Mouse (Mus musculus): ENCODE results near the gene 7420426K07Rik. TPM values are rescaled to one million over a fixed set of nuclear protein-coding genes. Genes with fewer than 3 reads are reported as not detected.

The 7420426K07Rik gene
- polyA plus RNA-seq (2016; fragmentation: Nextera tagmentation; extraction: Ambion mirVana), result not detected in 2 replicates

DNA sequence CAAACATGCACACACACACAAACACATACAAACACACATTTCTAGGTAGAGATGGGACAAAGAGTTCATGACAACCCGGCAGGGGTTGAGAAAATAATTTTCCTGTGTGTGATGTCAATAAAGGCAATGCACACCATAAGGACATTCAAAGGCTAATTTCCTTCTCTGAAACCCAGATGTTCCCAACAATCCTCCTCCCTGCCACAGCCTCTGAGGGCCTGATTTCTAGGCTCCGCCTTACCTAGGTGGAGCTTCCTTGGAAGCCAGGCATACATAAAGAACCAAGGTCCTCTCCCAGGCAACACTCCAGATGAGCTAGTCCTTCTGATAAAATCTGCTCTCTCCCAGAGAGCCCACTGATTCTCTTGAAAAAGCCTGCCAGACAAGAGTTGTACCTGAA is at the start of gene 7420426K07Rik:
TSS of gene 7420426K07Rik (plus strand) at position 301 of the 400 bp plus-strand sequence.
- Histone ChIP-seq H3K4me3 (no peak within 1 kb of the TSS), H3K4me1 (no peaks in the 10 kb centered on the region), H3K36me3 (replicated peaks) (no peaks in the 10 kb centered on the region), H3K27ac (replicated peaks) (no peak within 1 kb of the TSS), H3K9me3 (peaks cover 1% of the 10 kb centered on the region; the same call in 1 of the 2 replicates), H3K27me3 (replicated peaks; ENCODE audit: low read depth, poor library complexity, severe bottlenecking) (no peaks in the 10 kb centered on the region)
- no peak for DNase-seq (ENCODE audit: low spot score)
- WGBS, result 90% methylated on average over 2 of the region's 2 CpGs

DNA sequence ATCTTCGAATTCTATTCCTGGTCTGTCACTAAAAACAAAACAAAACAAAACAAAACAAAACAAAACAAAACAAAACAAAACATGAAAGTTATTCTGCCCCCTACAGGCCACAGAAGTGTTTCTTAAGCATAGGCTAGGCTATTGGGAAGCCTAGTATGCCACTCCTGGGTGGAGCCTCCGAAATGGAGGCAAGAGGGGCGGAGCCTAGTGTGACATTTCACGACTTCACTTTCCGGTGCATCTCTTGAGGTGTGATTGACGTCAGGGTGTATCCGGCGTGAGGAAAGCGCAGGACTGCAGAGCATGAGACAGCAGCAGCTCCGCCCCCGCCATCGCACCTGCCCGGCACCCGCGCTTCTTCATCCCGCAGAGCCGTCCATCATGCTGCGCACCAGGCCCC is 46.7 kb upstream of the 7420426K07Rik start, which contains the start of gene Prr23a2:
TSS of gene Prr23a2 (plus strand) at position 285 of the 400 bp plus-strand sequence.
- H3K4me3 ChIP-seq, result no peak within 1 kb of the TSS
- H3K27me3 ChIP-seq (replicated peaks; ENCODE audit: low read depth, poor library complexity, severe bottlenecking), result no peaks in the 10 kb centered on the region
- peaks cover 5% of the 10 kb centered on the region; the same call in 1 of the 2 replicates for H3K9me3 ChIP-seq
- no peak within 1 kb of the TSS for H3K27ac ChIP-seq (replicated peaks)
- no peak for DNase-seq (ENCODE audit: low spot score)
- no peaks in the 10 kb centered on the region for H3K4me1 ChIP-seq
- H3K36me3 ChIP-seq (replicated peaks), result no peaks in the 10 kb centered on the region
- 76% methylated on average over 18 of the region's 18 CpGs for WGBS

DNA sequence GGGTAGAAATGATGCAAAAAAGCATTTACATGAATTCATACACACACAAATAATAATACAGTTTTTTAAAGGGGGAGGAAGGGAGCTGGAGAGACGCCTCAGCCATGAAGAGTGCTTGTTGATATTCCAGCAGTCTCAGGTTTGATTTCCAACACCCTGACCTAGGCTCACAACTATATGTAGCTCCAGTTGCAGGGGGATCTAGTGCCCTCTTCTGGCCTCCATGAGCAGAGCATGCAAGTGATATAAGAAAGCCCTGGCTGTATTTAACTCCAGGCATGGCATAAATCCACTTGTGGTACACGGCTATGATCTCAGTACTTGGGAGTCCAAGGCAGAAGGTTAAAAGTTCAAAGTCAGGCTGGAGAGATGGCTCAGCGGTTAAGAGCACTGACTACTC is 39.5 kb upstream of the 7420426K07Rik start:
- 0 out of 2 replicates have a peak, but pooled peaks cover 7% of the 10 kb centered on the region for H3K9me3 ChIP-seq
- no peak overlapping the region for H3K4me3 ChIP-seq
- H3K36me3 ChIP-seq (replicated peaks), result no peaks in the 10 kb centered on the region
- DNase-seq (ENCODE audit: low spot score), result no peak
- 72% methylated on average over 3 of the region's 3 CpGs for WGBS
- no peak overlapping the region for H3K27ac ChIP-seq (replicated peaks)
- H3K4me1 ChIP-seq, result peaks cover 3% of the 10 kb centered on the region; the same call in 1 of the 2 replicates
- peaks cover 17% of the 10 kb centered on the region for H3K27me3 ChIP-seq (replicated peaks; ENCODE audit: low read depth, poor library complexity, severe bottlenecking)

DNA sequence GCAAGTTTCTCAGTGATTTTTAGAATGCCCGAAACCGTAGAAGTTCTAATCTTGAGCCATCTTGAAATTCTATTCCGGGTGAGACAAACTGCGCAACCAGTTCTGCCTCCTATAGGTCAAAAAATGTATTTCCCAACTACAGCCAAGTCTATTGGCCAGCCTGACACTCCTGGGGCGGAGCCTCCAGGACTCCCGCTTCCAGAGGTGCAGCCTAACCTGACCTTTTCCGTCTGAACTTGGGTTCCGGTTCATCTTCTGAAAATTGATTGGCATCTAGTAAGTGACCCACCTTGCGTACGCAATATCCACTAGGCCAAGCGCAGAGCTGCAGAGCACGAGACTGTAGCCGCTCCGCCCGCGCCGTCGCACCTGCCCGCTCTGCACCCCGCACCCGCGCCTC is 38.3 kb upstream of the 7420426K07Rik start, which contains the start of gene Prr23a3:
TSS of gene Prr23a3 (plus strand) at position 197 of the 400 bp plus-strand sequence.
- peaks cover 3% of the 10 kb centered on the region; the same call in 1 of the 2 replicates for H3K4me1 ChIP-seq
- DNase-seq (ENCODE audit: low spot score), result no peak
- WGBS, result 58% methylated on average over 22 of the region's 22 CpGs
- H3K4me3 ChIP-seq, result peak within 1 kb of the TSS; percentile 28; the same call in 1 of the 2 replicates
- no peak within 1 kb of the TSS for H3K27ac ChIP-seq (replicated peaks)
- H3K27me3 ChIP-seq (replicated peaks; ENCODE audit: low read depth, poor library complexity, severe bottlenecking), result peaks cover 17% of the 10 kb centered on the region
- 0 out of 2 replicates have a peak, but pooled peaks cover 7% of the 10 kb centered on the region for H3K9me3 ChIP-seq
- H3K36me3 ChIP-seq (replicated peaks), result no peaks in the 10 kb centered on the region

DNA sequence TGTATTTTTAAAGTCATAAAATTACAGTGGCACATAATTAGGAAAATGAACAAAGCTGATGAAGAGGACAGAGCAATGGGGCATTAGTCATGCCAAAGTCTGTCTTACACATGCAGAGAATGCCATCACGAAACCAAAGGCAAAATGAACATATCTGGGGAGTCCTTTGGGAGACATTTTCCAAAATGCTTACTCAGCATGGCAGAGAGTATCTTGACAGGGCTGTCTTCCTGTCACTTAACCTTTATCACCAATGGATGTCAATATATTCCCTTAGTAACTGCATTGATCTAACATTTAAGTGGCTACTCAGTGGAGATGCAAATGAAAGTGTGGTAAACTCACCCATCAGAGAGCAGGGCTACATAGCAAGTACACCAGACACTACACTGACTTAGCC is 1.4 kb upstream of the 7420426K07Rik start:
- Histone ChIP-seq H3K27ac (replicated peaks) (no peak overlapping the region), H3K36me3 (replicated peaks) (no peaks in the 10 kb centered on the region), H3K27me3 (replicated peaks; ENCODE audit: low read depth, poor library complexity, severe bottlenecking) (no peaks in the 10 kb centered on the region), H3K9me3 (peaks cover 14% of the 10 kb centered on the region), H3K4me1 (no peaks in the 10 kb centered on the region), H3K4me3 (no peak overlapping the region)
- 83% methylated on average over 1 of the region's 1 CpGs for WGBS
- no peak for DNase-seq (ENCODE audit: low spot score)

DNA sequence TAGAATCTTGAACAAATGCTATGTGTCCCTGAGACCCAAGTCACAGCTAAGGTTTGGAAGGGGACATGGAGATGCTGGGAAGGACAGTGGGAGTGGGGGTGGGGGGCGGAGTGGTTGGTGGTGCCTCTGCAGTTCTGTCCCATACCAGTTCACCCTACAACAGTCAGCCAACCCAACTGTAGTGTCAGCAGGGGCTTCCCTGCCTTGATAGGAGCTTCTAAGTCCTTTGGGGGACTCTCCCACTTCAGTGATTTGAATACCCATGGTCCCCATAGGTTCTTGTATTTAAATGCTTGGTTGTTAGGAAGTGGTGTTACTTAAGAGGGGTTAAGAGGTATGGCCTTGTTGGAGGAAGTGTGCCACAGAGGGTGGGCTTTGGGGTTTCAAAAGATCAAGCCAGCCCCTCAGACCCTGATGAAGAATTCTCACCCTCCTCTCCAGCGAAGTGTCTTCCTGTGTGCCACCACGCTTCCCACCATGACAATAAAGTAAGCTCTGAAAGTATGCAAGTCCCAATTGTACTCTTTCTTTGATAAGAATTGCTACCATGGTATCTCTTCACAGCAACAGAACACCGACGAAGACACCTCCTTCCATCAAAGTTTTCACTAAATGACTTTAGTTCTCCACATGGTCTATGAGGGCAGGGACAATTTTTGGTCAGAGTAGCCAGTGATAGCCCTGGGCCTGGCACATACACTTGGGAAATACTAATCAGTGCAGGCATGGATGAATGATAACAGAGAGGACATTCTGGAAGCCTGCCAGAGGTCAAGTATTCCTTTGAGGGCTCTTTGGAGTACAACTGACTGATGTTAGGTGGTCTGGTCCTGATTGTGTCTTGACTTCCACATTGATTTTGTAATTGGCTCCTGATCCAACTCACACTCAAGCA is 18.0 kb downstream of the 7420426K07Rik start:
- Histone ChIP-seq H3K27me3 (replicated peaks; ENCODE audit: low read depth, poor library complexity, severe bottlenecking) (no peaks in the 10 kb centered on the region), H3K9me3 (no peaks in the 10 kb centered on the region), H3K4me1 (peaks cover 21% of the 10 kb centered on the region), H3K27ac (replicated peaks) (no peak overlapping the region), H3K4me3 (no peak overlapping the region), H3K36me3 (replicated peaks) (no peaks in the 10 kb centered on the region)
- DNase-seq (ENCODE audit: low spot score), result no peak
- WGBS, result 93% methylated on average over 5 of the region's 5 CpGs

DNA sequence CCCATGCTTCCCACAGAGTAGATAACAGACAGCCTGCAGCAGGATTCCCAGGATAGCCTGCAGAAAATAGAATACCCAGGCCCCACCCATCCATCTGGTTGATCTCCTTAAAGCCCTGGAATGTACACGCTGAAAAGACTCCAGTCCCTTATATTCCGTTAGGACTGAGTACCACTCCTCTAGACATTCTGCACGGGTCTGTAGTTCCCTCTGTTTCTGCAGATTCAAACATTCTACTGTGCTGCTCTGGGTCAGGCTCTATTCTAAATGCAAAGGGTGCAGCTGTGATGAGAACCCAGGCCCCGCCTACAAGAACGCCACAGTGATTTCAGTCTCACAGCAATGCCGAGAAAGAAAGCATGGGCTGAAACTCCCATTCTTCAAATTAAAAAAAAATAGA is 20.2 kb downstream of the 7420426K07Rik start:
- H3K9me3 ChIP-seq, result no peaks in the 10 kb centered on the region
- peaks cover 25% of the 10 kb centered on the region for H3K4me1 ChIP-seq
- H3K27me3 ChIP-seq (replicated peaks; ENCODE audit: low read depth, poor library complexity, severe bottlenecking), result no peaks in the 10 kb centered on the region
- H3K27ac ChIP-seq (replicated peaks), result no peak overlapping the region
- H3K4me3 ChIP-seq, result no peak overlapping the region
- 35% methylated on average over 6 of the region's 6 CpGs for WGBS
- DNase-seq (ENCODE audit: low spot score), result no peak
- H3K36me3 ChIP-seq (replicated peaks), result no peaks in the 10 kb centered on the region

DNA sequence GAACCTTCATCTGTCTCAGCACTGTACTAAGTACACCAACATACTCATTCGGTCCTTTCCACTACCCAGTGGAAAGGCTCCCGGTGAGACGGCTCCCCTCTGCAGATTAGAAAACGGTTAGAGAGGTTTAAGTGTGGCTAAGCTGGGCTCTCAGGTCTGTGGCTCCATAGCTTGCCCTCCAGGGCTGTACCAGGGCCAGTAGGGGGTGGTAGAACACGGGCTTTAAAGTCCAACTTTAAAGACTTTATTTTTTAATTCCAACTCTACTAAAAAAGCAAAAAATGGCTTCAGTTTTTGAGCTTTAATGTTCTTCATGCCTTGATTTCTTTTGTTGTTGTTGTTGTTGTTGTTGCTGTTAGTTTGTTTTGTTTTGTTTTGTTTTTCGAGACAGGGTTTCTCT is 21.3 kb downstream of the 7420426K07Rik start:
- WGBS, result 62% methylated on average over 6 of the region's 6 CpGs
- no peaks in the 10 kb centered on the region for H3K27me3 ChIP-seq (replicated peaks; ENCODE audit: low read depth, poor library complexity, severe bottlenecking)
- H3K4me3 ChIP-seq, result no peak overlapping the region
- no peaks in the 10 kb centered on the region for H3K36me3 ChIP-seq (replicated peaks)
- no peak for DNase-seq (ENCODE audit: low spot score)
- peaks cover 25% of the 10 kb centered on the region for H3K4me1 ChIP-seq
- H3K27ac ChIP-seq (replicated peaks), result no peak overlapping the region
- H3K9me3 ChIP-seq, result no peaks in the 10 kb centered on the region

DNA sequence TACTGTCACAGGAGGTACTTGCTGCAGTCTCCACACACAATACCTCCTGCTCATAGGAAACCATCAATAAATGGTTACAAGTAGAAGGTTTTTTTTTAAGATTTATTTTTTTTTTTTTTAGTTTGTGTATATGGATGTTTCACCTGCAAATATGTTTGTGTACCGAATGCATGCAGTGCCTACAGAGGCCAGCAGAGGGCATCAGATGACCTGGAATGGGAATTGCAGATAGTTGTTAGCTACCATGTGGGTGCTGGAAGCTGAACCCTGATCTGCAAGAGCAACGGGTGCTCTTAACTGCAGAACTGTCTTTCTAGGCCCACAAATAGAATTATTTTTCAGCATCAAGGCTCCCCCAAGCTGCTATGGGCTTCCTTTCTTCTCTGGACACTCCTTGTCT is 26.6 kb downstream of the 7420426K07Rik start:
- WGBS, result 86% methylated on average over 2 of the region's 2 CpGs
- no peak overlapping the region for H3K27ac ChIP-seq (replicated peaks)
- peaks cover 4% of the 10 kb centered on the region; the same call in 1 of the 2 replicates for H3K9me3 ChIP-seq
- H3K4me1 ChIP-seq, result peaks cover 30% of the 10 kb centered on the region
- H3K27me3 ChIP-seq (replicated peaks; ENCODE audit: low read depth, poor library complexity, severe bottlenecking), result peaks cover 9% of the 10 kb centered on the region
- no peaks in the 10 kb centered on the region for H3K36me3 ChIP-seq (replicated peaks)
- DNase-seq (ENCODE audit: low spot score), result no peak
- H3K4me3 ChIP-seq, result no peak overlapping the region

DNA sequence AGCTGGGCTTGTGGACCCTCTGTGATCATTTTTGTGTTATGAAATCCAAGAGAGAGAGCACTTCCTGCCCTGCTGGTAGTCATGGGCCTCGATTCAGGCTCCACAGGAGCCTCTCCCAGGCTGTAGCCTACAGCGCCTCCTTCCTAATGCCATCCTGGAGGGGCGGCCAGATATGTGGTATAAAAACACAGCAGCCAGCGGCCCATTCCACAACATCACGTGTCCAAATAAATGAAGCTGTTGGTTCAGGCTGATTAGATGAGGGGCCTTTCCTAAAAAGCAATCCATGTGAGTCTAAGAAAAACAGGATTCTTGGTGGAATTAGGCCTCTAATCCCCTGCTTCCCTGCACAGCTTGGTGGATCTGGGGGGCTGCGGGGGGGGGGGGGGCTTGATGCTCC is 30.0 kb downstream of the 7420426K07Rik start:
- Histone ChIP-seq H3K4me1 (peaks cover 40% of the 10 kb centered on the region), H3K9me3 (peaks cover 4% of the 10 kb centered on the region; the same call in 1 of the 2 replicates), H3K36me3 (replicated peaks) (no peaks in the 10 kb centered on the region), H3K27ac (replicated peaks) (0 out of 2 replicates have a peak overlapping the region, but pooled peaks have one; percentile 14), H3K4me3 (no peak overlapping the region), H3K27me3 (replicated peaks; ENCODE audit: low read depth, poor library complexity, severe bottlenecking) (peaks cover 27% of the 10 kb centered on the region)
- no peak for DNase-seq (ENCODE audit: low spot score)
- WGBS, result 10% methylated on average over 6 of the region's 6 CpGs

DNA sequence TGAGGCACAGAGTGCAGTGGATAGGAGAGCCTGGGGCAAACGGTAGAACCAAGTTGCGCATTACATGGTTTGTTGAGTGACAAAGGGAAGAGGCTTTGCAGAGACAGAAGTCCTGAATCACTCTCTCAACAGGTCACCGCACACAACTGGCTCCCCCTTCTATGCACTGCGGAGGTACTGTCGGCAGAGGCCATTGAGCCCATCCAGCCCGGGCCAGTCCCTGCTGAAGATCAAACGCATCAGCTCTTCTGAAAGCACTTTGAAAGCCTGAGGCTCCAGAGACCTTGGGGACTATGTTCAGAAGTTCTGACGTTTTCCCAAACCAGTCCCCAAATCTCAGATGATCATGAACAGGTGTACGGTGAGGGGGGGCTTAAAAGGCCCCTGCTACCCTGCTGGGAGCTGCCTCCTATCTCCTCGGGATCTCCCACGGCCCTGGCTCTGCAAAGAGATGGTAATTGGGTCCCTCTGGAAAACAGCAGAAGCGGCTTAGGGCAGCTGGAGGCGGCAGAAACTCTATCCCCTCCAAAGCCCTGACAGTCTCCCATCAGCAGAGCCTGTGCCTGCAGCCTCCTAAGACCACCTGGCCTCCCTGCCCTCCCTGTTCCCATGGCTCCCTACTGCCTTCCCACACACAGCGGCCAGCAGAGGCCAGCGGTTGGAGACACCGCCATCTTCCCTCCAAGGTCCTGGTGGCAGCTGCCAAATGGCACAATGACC is 32.4 kb downstream of the 7420426K07Rik start:
- H3K27ac ChIP-seq (replicated peaks), result no peak overlapping the region
- peaks cover 40% of the 10 kb centered on the region for H3K4me1 ChIP-seq
- peaks cover 31% of the 10 kb centered on the region for H3K27me3 ChIP-seq (replicated peaks; ENCODE audit: low read depth, poor library complexity, severe bottlenecking)
- H3K4me3 ChIP-seq, result no peak overlapping the region
- peak; percentile 52 for DNase-seq (ENCODE audit: low spot score)
- 13% methylated on average over 16 of the region's 16 CpGs for WGBS
- H3K9me3 ChIP-seq, result no peaks in the 10 kb centered on the region
- H3K36me3 ChIP-seq (replicated peaks), result no peaks in the 10 kb centered on the region

DNA sequence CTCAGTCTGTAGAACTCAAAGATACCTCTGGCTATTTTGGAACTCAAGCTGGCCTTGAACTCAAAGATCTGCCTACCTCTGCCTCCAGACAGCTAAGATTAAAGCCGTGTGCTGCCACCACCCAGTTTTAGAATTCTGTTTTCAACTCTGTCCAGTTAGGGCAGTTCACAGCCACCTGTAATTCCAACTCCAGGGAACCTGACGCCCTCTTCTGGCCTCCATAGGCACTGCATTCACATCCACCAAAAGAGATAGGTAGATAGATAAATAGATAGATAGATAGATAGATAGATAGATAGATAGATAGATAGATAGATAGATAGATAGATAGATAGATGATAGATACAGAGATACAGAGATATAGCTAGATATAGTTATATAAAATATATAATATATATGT is 36.4 kb downstream of the 7420426K07Rik start:
- WGBS, result 22% methylated on average over 2 of the region's 2 CpGs
- no peaks in the 10 kb centered on the region for H3K9me3 ChIP-seq
- H3K4me3 ChIP-seq, result no peak overlapping the region
- H3K4me1 ChIP-seq, result peaks cover 21% of the 10 kb centered on the region
- peak; percentile 52 for DNase-seq (ENCODE audit: low spot score)
- H3K27ac ChIP-seq (replicated peaks), result no peak overlapping the region
- peaks cover 31% of the 10 kb centered on the region for H3K27me3 ChIP-seq (replicated peaks; ENCODE audit: low read depth, poor library complexity, severe bottlenecking)
- no peaks in the 10 kb centered on the region for H3K36me3 ChIP-seq (replicated peaks)

Measured in embryonic facial prominence, embryonic 10.5 days (tissue).